Mouse (Mus musculus) cerebellum, adult 11 months (tissue): Measurements from ENCODE around the gene Als2cl.

Source experiments
- DNase-seq: peaks from one replicate; pipeline ENCODE4 v3.0.0; 2022

Gene Als2cl

GRCm38 (mm10) chr9:110881953-110882352 is 2.3 kb downstream of the Als2cl start:
- no peak for DNase-seq

- no peak for DNase-seq
Measured at GRCm38 (mm10) chr9:110887388-110888303, 8.0 kb downstream of the Als2cl start.

- no peak for DNase-seq
Measured at GRCm38 (mm10) chr9:110888935-110889334, 9.3 kb downstream of the Als2cl start.

GRCm38 (mm10) chr9:110890026-110890783 is 10.5 kb downstream of the Als2cl start:
- no peak for DNase-seq

GRCm38 (mm10) chr9:110891077-110891828 is 11.6 kb downstream of the Als2cl start:
- DNase-seq, result no peak

GRCm38 (mm10) chr9:110892552-110892951 is 12.9 kb downstream of the Als2cl start:
- no peak for DNase-seq

GRCm38 (mm10) chr9:110893429-110893828 is 13.8 kb downstream of the Als2cl start:
- DNase-seq, result no peak

GRCm38 (mm10) chr9:110895507-110895906 is 15.8 kb downstream of the Als2cl start:
- DNase-seq, result no peak

GRCm38 (mm10) chr9:110895994-110896393 is 16.3 kb downstream of the Als2cl start:
- no peak for DNase-seq

GRCm38 (mm10) chr9:110896595-110896994 is 16.9 kb downstream of the Als2cl start:
- DNase-seq, result no peak

- no peak for DNase-seq
Measured at GRCm38 (mm10) chr9:110899451-110900008, 19.9 kb downstream of the Als2cl start.

GRCm38 (mm10) chr9:110901204-110901603 is 21.5 kb downstream of the Als2cl start:
- DNase-seq, result no peak

- no peak for DNase-seq
Measured at GRCm38 (mm10) chr9:110902271-110902670, 22.6 kb downstream of the Als2cl start.

- DNase-seq, result no peak
Measured at GRCm38 (mm10) chr9:110907201-110907837, 27.6 kb downstream of the Als2cl start.

GRCm38 (mm10) chr9:110907838-110908630 is 28.4 kb downstream of the Als2cl start:
- DNase-seq, result no peak

- no peak for DNase-seq
Measured at GRCm38 (mm10) chr9:110908631-110909016, 29.0 kb downstream of the Als2cl start.

GRCm38 (mm10) chr9:110909371-110909967 is 29.8 kb downstream of the Als2cl start:
- no peak for DNase-seq

- no peak for DNase-seq
Measured at GRCm38 (mm10) chr9:110914631-110915236, 35.1 kb downstream of the Als2cl start.

- no peak for DNase-seq
Measured at GRCm38 (mm10) chr9:110915466-110915865, 35.8 kb downstream of the Als2cl start.

GRCm38 (mm10) chr9:110916786-110917185 is 37.1 kb downstream of the Als2cl start, which contains the start of gene Fam240a:
Gene Fam240a, minus strand, starts transcription at chr9:110916861.
- no peak for DNase-seq
